Mouse (Mus musculus): Measurements from ENCODE around the gene C4b. TPM values are rescaled to one million over a fixed set of nuclear protein-coding genes. Genes with fewer than 3 reads are reported as not detected.
"Not testable (repeated sequence)": the region's sequence is repeated elsewhere in the genome, so short reads cannot be mapped to it uniquely, and the experiment has no call there.

The C4b gene
- polyA plus RNA-seq, 1 experiment from 2014 or later, result 0.07 TPM

GRCm38 (mm10) chr17:34737466-34737865 is 6.2 kb downstream of the C4b start:
- not testable (repeated sequence) for H3K27me3 ChIP-seq (ENCODE audit: control insufficient read depth, insufficient read depth, low read length); H3K9me3 ChIP-seq (ENCODE audit: control insufficient read depth, low read depth, low read length); H3K4me1 ChIP-seq (ENCODE audit: control insufficient read depth, insufficient read depth, low read length); H3K27ac ChIP-seq (ENCODE audit: low read length); H3K36me3 ChIP-seq (ENCODE audit: control insufficient read depth, insufficient read depth, low read length); H3K4me3 ChIP-seq (ENCODE audit: low read depth, low read length); ATAC-seq (ENCODE audit: insufficient number of reproducible peaks, insufficient read depth, low FRiP score, low read depth); H3K4me2 ChIP-seq (replicated peaks; ENCODE audit: low read depth, low read length); H3K9ac ChIP-seq (replicated peaks; ENCODE audit: low read depth, low read length)
- 84% methylated on average over 5 of the region's 5 CpGs for WGBS

GRCm38 (mm10) chr17:34729779-34730553 is 13.7 kb downstream of the C4b start:
- H3K36me3 ChIP-seq (ENCODE audit: control insufficient read depth, insufficient read depth, low read length); H3K27me3 ChIP-seq (ENCODE audit: control insufficient read depth, insufficient read depth, low read length); H3K9me3 ChIP-seq (ENCODE audit: control insufficient read depth, low read depth, low read length); ATAC-seq (ENCODE audit: insufficient number of reproducible peaks, insufficient read depth, low FRiP score, low read depth); H3K9ac ChIP-seq (replicated peaks; ENCODE audit: low read depth, low read length); H3K4me1 ChIP-seq (ENCODE audit: control insufficient read depth, insufficient read depth, low read length); H3K4me3 ChIP-seq (ENCODE audit: low read depth, low read length); H3K27ac ChIP-seq (ENCODE audit: low read length); H3K4me2 ChIP-seq (replicated peaks; ENCODE audit: low read depth, low read length): not testable (repeated sequence)
- WGBS, result 82% methylated on average over 12 of the region's 12 CpGs

GRCm38 (mm10) chr17:34729155-34729554 is 14.5 kb downstream of the C4b start:
- H3K27ac ChIP-seq (ENCODE audit: low read length); H3K36me3 ChIP-seq (ENCODE audit: control insufficient read depth, insufficient read depth, low read length); H3K4me2 ChIP-seq (replicated peaks; ENCODE audit: low read depth, low read length); H3K9ac ChIP-seq (replicated peaks; ENCODE audit: low read depth, low read length); ATAC-seq (ENCODE audit: insufficient number of reproducible peaks, insufficient read depth, low FRiP score, low read depth); H3K4me3 ChIP-seq (ENCODE audit: low read depth, low read length); H3K27me3 ChIP-seq (ENCODE audit: control insufficient read depth, insufficient read depth, low read length); H3K9me3 ChIP-seq (ENCODE audit: control insufficient read depth, low read depth, low read length); H3K4me1 ChIP-seq (ENCODE audit: control insufficient read depth, insufficient read depth, low read length): not testable (repeated sequence)
- 75% methylated on average over 11 of the region's 11 CpGs for WGBS

- H3K9ac ChIP-seq (replicated peaks; ENCODE audit: low read depth, low read length), result no peak overlapping the region
- H3K4me2 ChIP-seq (replicated peaks; ENCODE audit: low read depth, low read length), result no peak overlapping the region
- no peak overlapping the region for H3K4me3 ChIP-seq (ENCODE audit: low read depth, low read length)
- H3K27me3 ChIP-seq (ENCODE audit: control insufficient read depth, insufficient read depth, low read length), result no peaks in the 10 kb centered on the region
- no peak overlapping the region for H3K27ac ChIP-seq (ENCODE audit: low read length)
- H3K36me3 ChIP-seq (ENCODE audit: control insufficient read depth, insufficient read depth, low read length), result no peaks in the 10 kb centered on the region
- peaks cover 2% of the 10 kb centered on the region; the same call in 1 of the 2 replicates for H3K9me3 ChIP-seq (ENCODE audit: control insufficient read depth, low read depth, low read length)
- no peak for ATAC-seq (ENCODE audit: insufficient number of reproducible peaks, insufficient read depth, low FRiP score, low read depth)
- WGBS, result 88% methylated on average over 2 of the region's 2 CpGs
- no peaks in the 10 kb centered on the region for H3K4me1 ChIP-seq (ENCODE audit: control insufficient read depth, insufficient read depth, low read length)
These were observed 15.8 kb downstream of the C4b start for GRCm38 (mm10) chr17:34727887-34728286.

GRCm38 (mm10) chr17:34723066-34723465 is 20.6 kb downstream of the C4b start:
- Histone ChIP-seq H3K4me1 (ENCODE audit: control insufficient read depth, insufficient read depth, low read length) (no peaks in the 10 kb centered on the region), H3K4me3 (ENCODE audit: low read depth, low read length) (no peak overlapping the region), H3K9ac (replicated peaks; ENCODE audit: low read depth, low read length) (no peak overlapping the region), H3K27me3 (ENCODE audit: control insufficient read depth, insufficient read depth, low read length) (no peaks in the 10 kb centered on the region), H3K27ac (ENCODE audit: low read length) (no peak overlapping the region), H3K9me3 (ENCODE audit: control insufficient read depth, low read depth, low read length) (peaks cover 4% of the 10 kb centered on the region; the same call in 1 of the 2 replicates), H3K4me2 (replicated peaks; ENCODE audit: low read depth, low read length) (no peak overlapping the region), H3K36me3 (ENCODE audit: control insufficient read depth, insufficient read depth, low read length) (no peaks in the 10 kb centered on the region)
- no peak for ATAC-seq (ENCODE audit: insufficient number of reproducible peaks, insufficient read depth, low FRiP score, low read depth)
- WGBS, result 74% methylated on average over 4 of the region's 4 CpGs

- not testable (repeated sequence) for H3K9me3 ChIP-seq (ENCODE audit: control insufficient read depth, low read depth, low read length); H3K36me3 ChIP-seq (ENCODE audit: control insufficient read depth, insufficient read depth, low read length); H3K9ac ChIP-seq (replicated peaks; ENCODE audit: low read depth, low read length); H3K27me3 ChIP-seq (ENCODE audit: control insufficient read depth, insufficient read depth, low read length); H3K4me2 ChIP-seq (replicated peaks; ENCODE audit: low read depth, low read length); H3K27ac ChIP-seq (ENCODE audit: low read length); H3K4me1 ChIP-seq (ENCODE audit: control insufficient read depth, insufficient read depth, low read length); H3K4me3 ChIP-seq (ENCODE audit: low read depth, low read length); ATAC-seq (ENCODE audit: insufficient number of reproducible peaks, insufficient read depth, low FRiP score, low read depth)
- 81% methylated on average over 1 of the region's 4 CpGs for WGBS
These were observed 21.4 kb downstream of the C4b start for GRCm38 (mm10) chr17:34722238-34722637.

- H3K4me1 ChIP-seq (ENCODE audit: control insufficient read depth, insufficient read depth, low read length); H3K9ac ChIP-seq (replicated peaks; ENCODE audit: low read depth, low read length); H3K36me3 ChIP-seq (ENCODE audit: control insufficient read depth, insufficient read depth, low read length); H3K4me3 ChIP-seq (ENCODE audit: low read depth, low read length); H3K4me2 ChIP-seq (replicated peaks; ENCODE audit: low read depth, low read length); H3K27me3 ChIP-seq (ENCODE audit: control insufficient read depth, insufficient read depth, low read length); H3K27ac ChIP-seq (ENCODE audit: low read length); H3K9me3 ChIP-seq (ENCODE audit: control insufficient read depth, low read depth, low read length); ATAC-seq (ENCODE audit: insufficient number of reproducible peaks, insufficient read depth, low FRiP score, low read depth): not testable (repeated sequence)
- WGBS, result 64% methylated on average over 8 of the region's 8 CpGs
These were observed 23.8 kb downstream of the C4b start for GRCm38 (mm10) chr17:34719886-34720285.

- Histone ChIP-seq H3K27me3 (ENCODE audit: control insufficient read depth, insufficient read depth, low read length) (no peaks in the 10 kb centered on the region), H3K9me3 (ENCODE audit: control insufficient read depth, low read depth, low read length) (no peaks in the 10 kb centered on the region), H3K36me3 (ENCODE audit: control insufficient read depth, insufficient read depth, low read length) (no peaks in the 10 kb centered on the region), H3K4me1 (ENCODE audit: control insufficient read depth, insufficient read depth, low read length) (no peaks in the 10 kb centered on the region), H3K9ac (replicated peaks; ENCODE audit: low read depth, low read length) (no peak overlapping the region), H3K4me2 (replicated peaks; ENCODE audit: low read depth, low read length) (no peak overlapping the region), H3K27ac (ENCODE audit: low read length) (no peak overlapping the region), H3K4me3 (ENCODE audit: low read depth, low read length) (no peak overlapping the region)
- WGBS, result 76% methylated on average over 11 of the region's 11 CpGs
- ATAC-seq (ENCODE audit: insufficient number of reproducible peaks, insufficient read depth, low FRiP score, low read depth), result no peak
These were observed 26.3 kb downstream of the C4b start for GRCm38 (mm10) chr17:34717401-34717800.

GRCm38 (mm10) chr17:34716247-34716646 is 27.4 kb downstream of the C4b start:
- no peak overlapping the region for H3K4me3 ChIP-seq (ENCODE audit: low read depth, low read length)
- H3K9ac ChIP-seq (replicated peaks; ENCODE audit: low read depth, low read length), result no peak overlapping the region
- no peaks in the 10 kb centered on the region for H3K4me1 ChIP-seq (ENCODE audit: control insufficient read depth, insufficient read depth, low read length)
- ATAC-seq (ENCODE audit: insufficient number of reproducible peaks, insufficient read depth, low FRiP score, low read depth), result no peak
- 88% methylated on average over 15 of the region's 15 CpGs for WGBS
- no peaks in the 10 kb centered on the region for H3K9me3 ChIP-seq (ENCODE audit: control insufficient read depth, low read depth, low read length)
- H3K4me2 ChIP-seq (replicated peaks; ENCODE audit: low read depth, low read length), result no peak overlapping the region
- H3K36me3 ChIP-seq (ENCODE audit: control insufficient read depth, insufficient read depth, low read length), result no peaks in the 10 kb centered on the region
- no peaks in the 10 kb centered on the region for H3K27me3 ChIP-seq (ENCODE audit: control insufficient read depth, insufficient read depth, low read length)
- no peak overlapping the region for H3K27ac ChIP-seq (ENCODE audit: low read length)
